Mouse (Mus musculus) kidney, adult 8-10 months (tissue): Measurements from ENCODE around the gene Gm43552.

ENCODE experiments used
- DNase-seq, 2 experiments: peaks; one replicate each; pipeline ENCODE4 v3.0.0; 2022

Gm43552 gene

GRCm38 (mm10) chr5:65435806-65436561, 56.6 kb downstream of the Gm43552 start, which contains the start of gene Ugdh:
Gene Ugdh (minus strand): TSS chr5:65435949.
- DNase-seq = peak; percentile 99

GRCm38 (mm10) chr5:65435363-65435805, 57.2 kb downstream of the Gm43552 start:
- no peak for DNase-seq

DNA sequence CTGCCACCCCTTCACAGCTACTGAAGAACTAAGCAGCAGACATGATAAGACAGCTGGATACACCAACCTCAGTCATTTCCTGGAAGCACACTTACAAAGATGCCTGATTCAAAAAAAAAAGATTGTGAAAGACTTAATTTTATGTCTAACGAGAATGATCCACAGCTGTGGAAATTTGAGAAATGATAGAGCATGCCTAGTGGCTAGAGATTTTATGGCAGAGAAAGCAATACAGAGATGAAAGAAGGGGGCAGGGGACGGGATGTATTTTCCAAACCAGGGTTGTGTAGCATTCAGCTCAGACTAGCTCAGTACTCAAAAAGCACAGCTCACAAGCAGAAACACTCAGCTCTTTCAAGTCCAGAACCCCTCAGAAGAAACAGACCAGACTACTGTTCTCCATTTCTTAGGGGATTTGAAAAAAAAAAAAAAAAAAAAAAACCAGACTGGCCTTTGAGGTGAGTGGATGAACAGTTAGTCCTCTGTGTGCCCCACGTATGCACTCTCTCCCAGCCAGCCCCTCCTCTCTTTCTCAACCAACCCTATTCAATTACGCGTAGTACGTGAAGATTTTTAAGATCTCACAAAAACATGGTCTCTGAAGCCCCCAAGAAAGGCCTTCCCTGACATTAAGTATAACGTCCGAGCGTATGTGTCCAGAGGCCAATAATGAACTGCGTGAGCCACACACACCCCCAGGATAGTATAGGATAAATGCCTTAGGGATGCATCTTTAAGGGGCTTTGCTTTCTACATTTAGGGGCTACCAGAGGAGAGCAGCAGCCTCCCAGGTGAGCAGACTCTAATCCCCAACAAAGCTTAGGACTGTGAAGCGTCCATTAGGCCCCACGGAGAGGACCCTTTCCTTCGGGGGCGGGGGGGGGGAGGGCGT, 57.9 kb downstream of the Gm43552 start:
- no peak for DNase-seq

DNA sequence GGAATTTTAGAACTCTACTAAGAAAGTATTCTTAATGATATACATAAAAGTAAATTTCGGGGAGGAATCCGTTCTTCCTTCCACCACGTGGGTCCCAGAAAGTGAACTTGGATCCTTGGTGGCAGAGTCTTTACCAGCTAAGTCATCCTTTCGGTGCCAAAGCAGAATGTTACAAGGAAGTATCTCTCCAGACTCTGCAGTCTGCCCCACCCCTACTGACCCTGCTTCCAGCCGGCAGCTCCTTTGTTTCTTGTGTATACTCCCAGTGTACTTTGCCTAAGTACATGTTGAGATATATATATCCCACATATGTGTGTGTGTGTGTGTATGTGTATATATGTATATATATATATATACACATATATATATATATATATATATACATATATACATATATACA, 63.2 kb downstream of the Gm43552 start:
- no peak for DNase-seq

DNA sequence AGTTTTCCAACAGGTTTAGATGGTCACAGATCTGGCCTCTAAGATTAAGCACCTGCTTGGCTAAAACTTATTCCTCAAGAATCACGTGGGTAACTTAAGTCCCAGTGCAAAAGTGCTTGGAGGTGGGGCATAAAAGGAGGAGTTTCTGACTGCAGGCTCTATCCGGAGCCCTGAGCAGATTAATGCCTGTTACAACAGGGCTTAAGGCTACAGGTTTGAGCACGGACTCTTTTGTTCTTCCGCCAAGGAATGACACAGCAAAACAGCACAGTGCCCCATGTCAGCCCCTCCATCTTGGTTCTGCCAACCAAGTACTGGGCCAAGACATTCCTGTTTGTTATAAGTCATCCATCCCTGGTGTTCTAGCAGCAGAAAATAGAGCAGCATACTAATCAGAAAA, 64.3 kb downstream of the Gm43552 start:
- DNase-seq = peak; percentile 47 to 61

DNA sequence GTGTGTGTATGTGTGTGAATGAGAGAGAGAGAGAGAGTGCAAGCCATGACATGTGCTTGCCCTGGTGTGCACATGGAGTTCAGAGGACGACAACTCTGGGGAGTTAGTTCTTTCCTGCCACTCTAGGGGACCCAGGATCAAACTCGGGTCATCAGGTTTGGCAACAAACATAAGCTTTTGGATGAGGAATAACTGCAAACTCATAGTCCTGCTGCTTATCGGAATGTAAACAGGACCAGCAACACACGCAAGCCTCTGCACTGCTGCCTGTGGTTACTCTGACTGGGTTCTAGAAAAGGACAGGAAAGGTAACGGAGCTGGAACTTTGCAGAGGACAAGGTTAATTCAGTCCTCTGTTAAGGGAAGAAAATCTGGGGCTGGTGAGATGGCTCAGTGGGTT, 67.4 kb downstream of the Gm43552 start:
- no peak for DNase-seq

- DNase-seq = peak; percentile 46 to 64
Observed at GRCm38 (mm10) chr5:65424215-65424614, 68.4 kb downstream of the Gm43552 start.

- peak; percentile 22 to 43 for DNase-seq
Observed at GRCm38 (mm10) chr5:65422803-65423202, 69.8 kb downstream of the Gm43552 start.

GRCm38 (mm10) chr5:65420822-65421221, 71.8 kb downstream of the Gm43552 start:
- DNase-seq = no peak

GRCm38 (mm10) chr5:65419136-65419535, 73.5 kb downstream of the Gm43552 start:
- no peak for DNase-seq

DNA sequence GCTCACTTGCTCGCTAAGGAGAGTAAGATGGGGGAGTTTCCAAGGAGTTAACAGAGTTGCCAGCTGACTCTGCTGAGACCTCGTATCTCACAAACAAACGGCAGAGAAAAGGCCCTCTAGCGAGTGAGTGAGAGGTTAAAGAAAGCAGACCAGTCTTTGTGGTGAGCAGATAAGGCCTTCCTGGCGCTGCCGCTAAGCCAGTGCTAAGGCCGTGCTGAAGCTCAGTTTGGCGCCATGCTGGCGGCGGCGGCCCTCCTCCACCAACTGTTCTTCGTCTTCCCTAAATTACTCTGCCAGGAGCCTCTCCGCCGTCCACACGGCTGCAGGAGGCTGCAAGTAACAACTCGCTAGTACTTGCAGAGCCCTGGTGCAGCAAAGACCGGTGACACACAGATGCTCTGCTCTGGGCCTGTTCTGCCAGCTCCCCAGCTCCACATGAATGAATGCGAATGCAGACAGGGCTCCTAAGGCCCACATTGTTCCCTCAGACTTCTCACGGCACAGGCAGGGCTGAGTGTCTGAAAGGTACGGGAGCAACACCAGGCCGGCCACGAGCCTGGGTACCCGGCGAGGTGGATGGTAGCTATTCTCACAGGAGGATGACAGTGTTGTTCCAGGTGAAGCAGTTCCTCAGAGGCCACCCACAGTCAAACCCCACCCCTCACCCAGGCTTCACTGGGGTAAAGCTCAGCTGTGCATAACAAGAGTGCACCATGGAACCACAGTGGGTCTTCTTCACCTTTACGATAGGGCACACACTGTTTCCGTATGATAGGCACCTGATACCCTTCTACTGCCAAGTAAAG, 76.8 kb downstream of the Gm43552 start:
- no peak for DNase-seq

DNA sequence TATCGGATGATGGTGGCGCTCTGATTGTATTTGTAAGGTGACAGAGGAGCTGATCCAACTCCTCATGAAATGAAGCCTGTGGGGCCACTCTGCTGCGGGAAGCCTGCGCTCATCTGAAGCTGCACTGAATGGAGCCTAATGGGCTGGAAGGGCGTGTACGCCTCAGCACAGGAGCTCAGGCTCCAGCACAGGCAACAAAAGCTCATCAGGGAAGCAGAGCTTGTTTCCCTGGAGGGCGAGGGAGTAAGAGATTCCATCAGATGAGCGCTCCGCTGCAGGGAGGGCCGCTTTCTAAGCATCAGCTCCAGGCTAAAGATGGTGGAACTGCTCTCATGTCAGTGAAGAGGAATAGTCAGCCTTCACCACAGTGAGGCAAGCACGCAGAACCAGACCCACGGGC, 84.6 kb downstream of the Gm43552 start:
- DNase-seq = no peak

GRCm38 (mm10) chr5:65401251-65401994, 91.2 kb downstream of the Gm43552 start:
- peak; percentile 83 to 91 for DNase-seq

- DNase-seq = no peak
Observed at GRCm38 (mm10) chr5:65394425-65394824, 98.2 kb downstream of the Gm43552 start.

DNA sequence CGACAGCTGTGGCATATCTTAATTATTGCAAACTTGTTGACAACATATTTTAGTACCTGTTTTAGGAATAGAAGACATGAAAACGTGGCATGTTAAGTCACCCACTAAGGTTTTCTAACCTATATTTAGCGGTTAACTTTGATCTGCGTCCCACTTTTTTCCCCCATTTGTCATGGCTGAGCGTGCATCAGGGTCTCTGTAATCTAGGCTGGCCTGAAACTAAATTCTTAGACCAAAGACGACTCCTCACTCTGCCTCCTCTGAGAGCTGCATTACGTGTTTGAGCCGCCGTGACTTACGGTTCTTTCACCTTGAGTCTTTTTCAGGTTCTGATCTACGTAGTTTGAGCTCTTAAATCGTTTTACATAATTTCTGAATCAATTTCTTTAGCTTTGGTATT, 100.9 kb downstream of the Gm43552 start:
- no peak for DNase-seq

- peak; percentile 97 to 98 for DNase-seq
Observed at GRCm38 (mm10) chr5:65390648-65391644, 101.7 kb downstream of the Gm43552 start, which contains the start of the genes Rpl9 and Lias. Gene Rpl9 (minus strand): TSS chr5:65391444. Gene Lias (plus strand): TSS chr5:65391497.

DNA sequence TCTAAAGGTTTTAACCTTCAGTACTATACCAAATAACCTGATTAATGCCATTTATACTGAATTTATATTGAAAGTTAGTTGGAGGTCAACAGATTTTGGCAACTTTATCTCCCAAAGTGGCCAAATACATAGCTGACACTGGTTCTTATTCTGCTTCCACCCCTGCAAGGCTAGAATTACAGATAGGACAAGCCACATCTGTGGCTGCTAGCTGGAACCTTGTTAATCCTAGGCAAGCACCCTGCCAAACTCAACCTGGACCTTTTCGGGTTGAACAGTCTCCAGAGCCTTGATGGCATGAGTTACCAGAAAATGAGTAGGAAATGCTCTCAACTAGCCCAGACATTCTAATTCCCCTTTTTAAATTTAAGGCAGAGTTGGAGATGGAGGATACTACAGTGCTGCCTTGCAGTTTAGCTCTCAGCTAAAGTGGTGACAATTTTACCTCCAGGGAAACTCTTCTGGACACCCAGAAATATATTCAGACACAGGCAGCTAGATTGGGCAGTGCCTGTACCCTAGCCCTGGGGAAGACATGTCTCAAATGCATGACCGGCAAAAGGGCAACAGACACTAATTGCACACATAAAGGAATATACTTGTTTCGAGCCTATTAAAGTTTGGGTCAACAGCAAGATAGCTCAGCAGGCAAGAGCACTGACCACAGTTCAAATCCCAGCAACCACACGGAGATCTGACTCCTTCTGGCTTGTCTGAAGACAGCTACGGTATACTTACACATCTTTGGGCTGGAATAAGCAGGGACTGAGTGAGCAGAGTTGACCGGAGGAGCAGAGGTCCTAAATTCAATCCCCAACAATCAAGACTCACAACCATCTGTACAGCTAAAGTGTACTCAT, 105.4 kb downstream of the Gm43552 start:
- no peak for DNase-seq

- no peak for DNase-seq
Observed at GRCm38 (mm10) chr5:65385704-65386103, 106.9 kb downstream of the Gm43552 start.
